Mouse (Mus musculus) gastrocnemius, postnatal 14 days (tissue): ENCODE data around the gene Prrx2. TPM values are rescaled to one million over a fixed set of nuclear protein-coding genes. Genes with fewer than 3 reads are reported as not detected.

ENCODE experiments used
- DNase-seq: peaks from one replicate; pipeline ENCODE4 v3.0.0; 2021; ENCODE audit warnings: mixed read lengths
- intact Hi-C: fragments of 180-260 bp; cut with DNase I; formaldehyde crosslinking; loops from one replicate; pipeline ENCODE4 v1.15.1; 2025; ENCODE audit warnings: low total_unique reads
- total RNA-seq, 2 experiments: library from RNA; stranded (reverse); gene quantifications; 2 replicates each; pipeline ENCODE4 v1.2.3; 2021

Prrx2 gene
- total RNA-seq, 2 experiments from 2014 or later: 2.0 to 3.5 TPM

DNA sequence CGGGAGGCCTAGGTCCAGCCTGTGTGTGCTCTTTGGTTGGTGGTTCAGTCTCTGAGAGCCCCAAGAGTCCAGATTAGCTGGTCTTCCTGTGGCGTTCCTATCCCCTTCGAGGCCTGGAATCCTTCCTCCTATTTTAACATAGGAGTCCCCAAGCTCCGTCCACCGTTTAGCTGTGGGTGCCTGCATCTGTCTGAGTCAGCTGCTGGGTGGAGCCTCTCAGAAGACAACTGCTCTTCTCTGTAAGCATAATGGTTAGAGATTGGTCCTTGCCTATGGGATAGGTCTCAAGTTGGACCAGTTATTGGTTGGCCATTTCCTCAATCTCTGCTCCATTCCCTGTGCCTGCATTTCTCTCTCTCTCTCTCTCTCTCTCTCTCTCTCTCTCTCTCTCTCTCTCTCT, 25.0 kb downstream of the Prrx2 start:
- no peak for DNase-seq
- intact Hi-C loops: no loop called here

DNA sequence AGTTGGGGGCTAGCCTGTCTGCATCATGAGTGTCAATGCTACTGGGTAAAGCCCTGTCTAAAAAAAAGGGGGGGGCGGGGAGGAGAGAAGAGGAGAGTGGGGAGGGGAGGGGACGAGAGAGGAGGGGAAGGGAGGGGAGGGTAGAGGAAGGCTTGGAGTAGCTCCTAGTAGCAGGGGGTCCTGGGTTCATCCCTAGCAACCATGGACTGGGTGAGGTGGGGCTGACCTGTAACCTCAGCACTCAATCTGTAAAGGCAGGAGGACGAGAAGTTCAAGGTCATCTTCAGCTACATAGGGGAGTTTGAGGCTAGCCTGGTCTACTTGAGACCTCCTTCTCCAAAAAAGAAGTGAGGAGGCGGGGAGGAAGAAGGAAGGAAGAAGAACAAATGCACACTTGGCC, 27.3 kb downstream of the Prrx2 start:
- no peak for DNase-seq
- intact Hi-C loops: no loop called here

DNA sequence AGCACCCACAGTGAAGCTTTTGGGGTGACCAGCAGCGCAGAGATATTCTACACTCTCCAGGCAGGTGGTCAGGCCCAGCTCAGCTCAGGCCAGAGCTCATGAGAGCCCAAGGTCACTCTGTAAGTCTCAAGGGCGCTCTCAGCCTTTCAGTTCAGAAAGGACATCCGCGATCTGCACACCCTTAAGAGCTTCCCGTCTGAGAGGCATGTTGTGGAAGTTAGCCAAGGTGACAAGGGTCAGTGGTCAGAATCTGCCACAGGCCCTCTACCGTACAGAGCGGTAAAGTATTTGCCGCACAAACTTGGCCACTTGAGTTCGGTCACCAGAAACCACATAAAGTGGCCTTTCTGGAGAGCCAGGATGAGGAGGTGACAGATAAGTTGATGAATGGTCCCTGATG, 28.8 kb downstream of the Prrx2 start:
- no peak for DNase-seq
- intact Hi-C loops: no loop called here

DNA sequence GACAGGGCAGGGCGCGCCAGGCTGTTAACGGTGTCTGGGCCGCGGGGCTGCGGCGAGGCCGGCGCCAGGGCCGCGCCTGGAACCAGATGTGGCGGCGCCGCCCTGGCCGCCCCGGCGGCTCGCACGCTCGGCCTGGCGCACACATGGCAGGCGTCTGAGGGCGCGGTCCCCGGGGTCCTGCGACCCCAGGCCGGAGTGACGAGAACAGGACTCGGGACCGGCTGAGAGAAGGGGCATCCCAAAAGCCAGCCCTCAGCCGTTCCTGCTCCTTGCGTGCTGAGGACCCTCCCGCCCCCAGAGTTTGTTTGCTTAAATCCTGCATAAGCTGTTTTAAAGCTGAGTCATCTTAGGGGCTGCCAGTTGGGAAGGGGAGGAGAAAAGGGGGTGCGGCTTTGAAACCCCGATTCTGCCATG, 30.2 kb downstream of the Prrx2 start:
- intact Hi-C loops: no loop called here

DNA sequence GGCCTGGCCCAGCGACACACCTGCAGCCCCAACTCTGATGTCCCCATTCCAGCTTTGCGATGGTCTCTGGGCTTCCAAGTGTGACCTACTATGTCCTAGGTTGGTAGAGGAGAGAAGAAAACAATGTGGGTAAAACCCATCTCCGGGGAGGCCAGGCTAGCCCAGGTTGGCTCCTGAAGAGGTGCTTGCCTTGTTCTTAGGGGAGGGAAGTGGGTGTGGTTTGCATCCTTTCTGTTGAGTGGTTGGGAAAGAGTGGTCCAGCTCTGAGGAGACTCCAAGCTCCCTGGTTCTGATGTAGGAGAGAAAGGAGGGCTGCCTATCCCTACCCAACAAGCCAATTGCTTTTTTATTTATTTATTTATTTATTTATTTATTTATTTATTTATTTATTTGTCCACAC, 30.7 kb downstream of the Prrx2 start:
- no peak for DNase-seq
- intact Hi-C loops: no loop called here

More for the DNA sequence above, 30.2 kb downstream of the Prrx2 start:
- peak; percentile 23 for DNase-seq

DNA sequence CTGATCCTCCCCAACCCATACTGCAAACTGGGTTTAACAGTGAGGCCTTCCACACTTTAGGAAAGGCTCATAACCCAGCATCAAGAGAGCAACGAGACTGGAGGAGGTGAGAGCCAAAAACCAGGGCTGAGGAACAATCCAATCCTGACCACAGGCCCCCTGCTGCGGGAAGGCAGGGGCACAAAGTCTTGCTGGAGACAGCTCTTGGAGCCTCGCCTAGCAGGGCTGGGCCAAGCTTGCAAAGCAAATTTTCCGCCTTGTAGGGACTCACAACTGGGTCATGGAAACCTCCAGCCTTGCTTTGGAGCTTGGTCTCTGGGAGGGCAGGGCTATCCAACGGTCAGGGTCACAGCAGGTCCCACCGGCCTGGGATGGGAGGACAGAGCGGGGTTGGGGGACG, 36.1 kb downstream of the Prrx2 start:
- DNase-seq: peak; percentile 65
- intact Hi-C loops: no loop called here

DNA sequence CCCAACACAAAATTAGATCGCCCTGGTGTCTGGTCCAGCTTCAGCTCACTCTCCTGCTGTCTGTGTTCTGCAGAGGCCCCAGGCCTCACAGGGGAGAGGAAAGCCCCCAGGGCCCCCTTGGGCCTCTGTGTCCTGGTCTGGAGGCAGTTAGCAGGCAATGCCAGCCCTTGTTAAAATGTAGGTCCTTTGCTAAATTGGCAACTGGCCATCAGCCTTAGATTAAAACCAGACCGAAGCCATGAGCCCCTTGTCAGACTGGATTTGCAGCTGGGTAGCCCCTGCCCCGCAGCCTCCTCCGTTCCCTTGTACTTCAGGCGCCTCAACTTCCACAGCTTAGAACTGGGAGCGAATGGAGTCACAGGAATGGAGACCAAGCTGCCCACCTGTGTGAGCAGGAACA, 37.9 kb downstream of the Prrx2 start:
- intact Hi-C loops: no loop called here
- DNase-seq: no peak

DNA sequence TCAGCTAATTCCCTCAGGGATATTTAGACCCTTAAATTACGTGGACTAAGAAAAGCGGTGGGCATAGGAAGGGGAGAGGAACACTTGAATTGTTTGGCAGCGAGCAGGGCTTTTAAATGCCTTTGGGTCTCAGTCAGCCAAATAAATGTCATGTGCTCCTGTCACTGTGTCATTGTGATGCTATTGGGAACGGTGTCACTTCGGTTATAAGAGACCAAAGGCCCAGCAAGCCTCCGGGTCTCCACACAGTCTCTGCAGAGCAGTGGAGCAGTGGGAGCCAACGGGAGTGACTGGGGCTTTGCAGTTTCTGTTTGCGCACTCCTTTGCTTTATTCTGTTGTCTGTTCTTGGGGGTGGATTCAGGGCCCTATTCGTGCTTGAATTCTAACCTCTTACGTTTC, 39.7 kb downstream of the Prrx2 start:
- intact Hi-C loops: no loop called here

DNA sequence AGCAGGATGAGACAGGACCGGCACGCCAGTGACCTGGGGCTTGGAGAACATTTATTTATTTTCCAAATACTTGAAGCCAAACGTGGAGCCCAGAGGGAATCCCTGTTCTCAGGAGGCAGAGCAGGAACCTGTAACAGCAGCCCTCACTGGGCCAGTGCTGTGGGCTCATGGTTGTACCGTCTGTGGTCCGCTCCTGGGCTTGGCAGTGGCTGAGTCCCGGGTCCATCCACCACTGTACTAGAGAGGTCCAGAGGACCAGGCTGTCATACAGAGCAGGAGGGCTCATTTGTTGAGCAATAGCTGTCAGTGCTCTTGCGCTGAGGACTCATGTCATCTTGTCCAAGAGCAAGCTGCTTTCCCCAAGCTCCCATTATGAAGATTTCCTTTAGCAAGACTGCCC, 40.3 kb downstream of the Prrx2 start:
- no peak for DNase-seq
- intact Hi-C loops: no loop called here

More for the DNA sequence above, 39.7 kb downstream of the Prrx2 start:
- no peak for DNase-seq

DNA sequence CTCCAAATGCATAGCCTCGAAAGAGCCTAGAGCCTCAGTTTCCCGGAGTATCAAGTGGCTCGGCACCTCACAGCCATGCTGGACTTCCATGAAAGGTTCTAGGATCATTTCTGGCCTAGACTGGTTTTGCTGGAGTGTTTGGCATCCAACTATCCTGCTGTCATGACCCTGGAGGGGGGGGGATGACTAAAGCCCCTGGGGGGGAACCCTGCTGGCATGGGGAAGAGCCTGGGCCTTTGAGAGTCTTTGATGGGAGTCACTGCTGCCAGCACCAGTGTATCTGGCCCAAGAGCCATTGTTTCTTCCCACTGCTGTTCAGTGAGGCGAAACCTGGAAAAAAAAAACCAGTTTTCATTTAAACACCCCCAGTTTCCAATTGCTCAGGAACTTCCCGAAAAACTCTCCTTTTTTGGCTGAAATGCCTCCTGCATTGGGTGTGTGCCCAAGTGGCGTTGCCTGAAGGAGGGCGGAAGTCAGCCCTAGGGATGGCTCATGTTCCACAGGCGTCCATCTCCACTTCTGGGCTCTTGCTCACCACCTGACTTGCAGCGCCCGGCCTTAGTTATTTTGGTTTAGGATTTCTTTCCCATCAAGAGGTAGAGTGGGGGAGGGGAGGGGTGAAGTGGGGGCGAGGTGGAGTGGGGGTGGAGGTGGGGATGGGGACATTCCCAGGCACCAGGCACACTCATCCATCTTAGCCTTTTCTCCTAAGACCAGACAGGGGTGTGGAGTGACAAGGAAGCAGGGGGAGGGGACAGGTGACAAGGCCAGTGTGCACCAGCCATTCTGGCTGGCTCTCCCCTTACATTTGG, 41.1 kb downstream of the Prrx2 start:
- peak; percentile 71 for DNase-seq

DNA sequence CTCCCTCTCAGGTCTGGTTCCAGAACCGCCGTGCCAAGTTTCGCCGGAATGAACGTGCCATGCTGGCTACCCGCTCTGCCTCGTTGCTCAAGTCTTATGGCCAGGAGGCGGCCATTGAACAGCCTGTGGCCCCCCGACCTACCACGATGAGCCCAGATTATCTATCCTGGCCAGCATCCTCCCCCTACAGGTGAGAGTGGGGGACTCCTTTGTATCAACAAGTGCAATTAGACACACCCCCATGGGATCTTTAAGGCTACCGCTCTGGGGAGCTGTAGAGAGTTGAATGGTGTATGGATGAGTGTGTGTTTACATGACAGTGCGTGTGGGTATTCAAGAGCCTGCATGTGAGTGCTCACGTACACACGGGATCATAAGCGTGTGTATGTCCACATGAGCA, 44.7 kb downstream of the Prrx2 start:
- intact Hi-C loops: no loop called here

More for the DNA sequence above, 41.1 kb downstream of the Prrx2 start:
- intact Hi-C loops: no loop called here

DNA sequence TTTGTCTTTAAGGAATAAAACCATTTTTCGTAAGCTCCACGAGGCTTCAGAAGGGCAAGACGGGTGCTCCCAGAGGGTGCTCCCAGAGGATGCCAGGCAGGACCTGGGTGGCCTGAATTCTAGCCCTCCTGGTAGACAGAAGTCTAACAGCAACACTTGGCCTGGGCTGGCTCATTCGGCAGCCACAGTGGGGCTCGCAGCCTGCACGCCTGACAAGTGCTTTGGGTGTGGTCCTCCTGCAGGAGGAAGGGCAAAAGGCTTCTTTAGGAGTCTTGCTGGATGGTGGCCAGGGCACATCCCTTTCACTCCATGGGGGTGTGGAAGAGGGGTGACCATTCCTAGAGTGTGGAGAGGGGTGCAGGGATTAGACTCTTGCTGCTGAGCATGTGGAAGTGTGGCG, 46.4 kb downstream of the Prrx2 start:
- intact Hi-C loops: no loop called here
- no peak for DNase-seq

More for the DNA sequence above, 44.7 kb downstream of the Prrx2 start:
- no peak for DNase-seq

DNA sequence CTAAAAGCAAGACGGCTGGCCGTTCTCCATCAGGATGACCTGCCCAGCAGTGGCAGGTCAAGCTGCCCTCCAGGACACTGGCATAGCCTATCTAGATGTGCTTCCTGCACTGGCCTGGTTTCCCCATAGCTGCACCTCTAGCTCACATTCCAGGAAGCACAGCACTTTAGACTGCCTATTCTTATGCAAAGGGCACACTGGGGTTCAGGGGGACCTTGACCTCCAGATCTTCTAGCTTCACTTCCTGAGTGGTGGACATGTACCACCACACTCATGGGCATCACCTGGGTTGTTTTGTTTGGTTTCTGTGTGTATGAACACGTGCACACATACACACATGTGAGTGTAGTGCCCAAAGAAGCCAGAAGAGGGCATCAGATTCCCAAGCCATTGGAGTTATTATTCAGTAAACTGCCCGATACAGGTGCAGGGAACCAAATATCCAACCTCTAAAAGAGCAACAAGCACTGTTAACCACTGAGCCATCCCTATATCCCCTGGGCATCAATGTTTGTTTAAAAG, 50.1 kb downstream of the Prrx2 start:
- DNase-seq: no peak
- intact Hi-C loops: no loop called here

DNA sequence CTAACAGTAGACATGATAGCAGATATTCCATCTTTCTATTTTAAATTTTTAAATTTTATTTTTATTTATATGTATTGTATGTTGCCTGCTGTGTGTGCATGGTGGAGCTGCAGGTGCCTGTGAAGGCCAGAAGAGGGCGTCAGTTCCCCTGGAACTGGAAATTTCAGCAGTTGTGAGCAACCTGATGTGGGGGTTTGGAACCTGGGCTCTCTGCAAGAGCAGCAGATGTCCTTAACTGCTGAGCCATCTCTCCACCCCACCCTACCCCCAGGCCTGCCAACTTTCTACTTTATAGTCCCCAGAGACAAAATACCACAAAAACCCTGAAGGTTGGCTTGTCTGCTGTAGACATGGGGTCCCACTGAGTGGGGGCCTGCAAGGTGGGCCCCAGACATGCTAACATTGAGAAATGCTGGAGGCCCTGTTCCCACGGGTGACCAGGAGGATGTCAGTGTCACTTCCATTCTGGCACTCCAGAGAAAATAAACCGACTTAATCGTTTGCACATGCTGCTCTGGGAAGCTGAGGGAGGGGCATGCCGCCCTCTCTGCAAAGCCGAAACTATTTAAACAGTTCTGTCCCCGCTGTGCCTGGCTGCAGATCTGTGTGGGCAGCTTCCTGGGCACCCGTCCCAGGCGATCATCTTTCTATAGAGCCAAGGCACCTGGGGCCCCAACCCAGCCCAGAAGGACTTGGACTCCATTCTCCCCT, 50.8 kb downstream of the Prrx2 start:
- peak; percentile 74 for DNase-seq
- intact Hi-C loops: no loop called here

DNA sequence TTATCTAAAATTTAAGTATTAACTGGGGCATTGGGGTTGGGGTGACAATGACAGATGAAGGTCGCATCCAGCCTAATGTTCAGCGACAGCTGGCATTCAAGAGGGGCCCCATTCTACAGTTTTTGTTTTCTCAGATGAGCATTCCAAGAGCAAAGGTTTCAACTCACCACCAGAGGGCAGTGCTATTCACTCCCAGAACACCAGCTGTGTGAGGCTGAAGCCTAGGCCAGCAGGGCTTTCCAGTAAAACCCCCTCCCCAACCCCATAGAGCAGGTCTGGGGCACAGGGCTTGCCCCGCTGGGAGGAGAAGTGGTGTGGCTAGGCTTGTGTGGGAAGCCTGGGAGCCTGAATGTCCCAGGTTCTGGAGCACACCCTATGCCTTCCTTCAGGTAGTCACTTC, 56.2 kb downstream of the Prrx2 start:
- peak; percentile 41 for DNase-seq
- intact Hi-C loops: loop anchor here (2.0 kb wide), 1 partner anchor 44 kb away; no protein-coding TSS in a partner anchor

DNA sequence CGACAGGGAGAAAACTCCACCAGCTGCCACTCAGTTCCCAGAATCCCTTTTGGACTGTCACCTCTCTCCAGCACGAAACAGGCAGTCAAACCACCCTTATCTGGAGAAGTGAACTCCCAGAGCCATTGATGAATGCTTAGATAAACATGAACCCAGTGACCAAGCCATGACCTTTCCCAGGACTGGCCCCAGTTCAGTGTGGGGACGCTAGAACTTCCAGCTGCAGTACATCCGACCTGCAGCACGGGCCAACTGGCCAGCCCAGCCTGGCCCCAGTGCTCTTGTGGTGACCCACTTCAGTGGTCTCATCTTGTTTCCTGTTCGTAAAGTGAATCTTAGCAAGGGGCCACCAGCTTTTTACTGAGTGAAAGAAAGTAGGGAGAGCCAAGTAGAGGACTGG, 58.6 kb downstream of the Prrx2 start:
- DNase-seq: peak; percentile 45
- intact Hi-C loops: no loop called here

DNA sequence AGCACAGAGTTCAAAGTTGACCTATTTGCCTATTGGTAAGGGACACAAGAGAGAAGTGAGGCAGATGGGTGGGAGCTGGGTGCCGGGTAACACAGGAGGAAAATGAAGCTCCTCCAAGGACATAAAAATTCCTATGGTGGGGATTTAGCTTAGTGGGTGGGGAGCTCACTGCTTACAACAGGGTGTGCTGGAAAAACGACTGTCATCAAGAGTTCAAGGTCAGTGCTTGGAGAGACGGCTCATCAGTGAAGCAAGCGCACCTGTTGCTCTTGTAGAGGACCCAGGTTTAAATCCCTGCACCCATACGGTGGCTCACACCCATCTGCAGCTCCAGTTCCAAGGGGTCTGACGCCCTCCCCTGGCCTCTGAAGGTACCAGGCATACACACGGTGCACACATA, 59.2 kb downstream of the Prrx2 start:
- intact Hi-C loops: no loop called here

DNA sequence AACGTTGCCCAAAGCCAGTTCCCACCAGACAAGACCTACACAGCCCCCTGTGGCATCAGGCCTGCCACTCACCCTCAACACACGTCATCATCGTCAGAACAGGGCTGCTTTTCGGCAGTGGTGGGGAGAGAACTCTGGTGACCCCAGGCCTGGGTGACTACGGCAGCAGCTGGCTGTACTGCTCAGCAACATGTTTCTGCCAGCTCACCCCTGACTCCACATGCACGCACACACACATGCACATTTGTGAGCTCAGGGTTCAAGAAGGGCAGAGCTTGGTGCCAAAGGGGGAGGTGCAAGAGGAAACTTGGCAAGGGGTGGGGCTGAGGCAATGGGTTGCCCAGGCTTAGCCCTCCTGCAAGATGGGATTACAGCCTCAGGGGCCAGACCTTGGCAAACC, 62.5 kb downstream of the Prrx2 start:
- DNase-seq: no peak
- intact Hi-C loops: no loop called here

More for the DNA sequence above, 59.2 kb downstream of the Prrx2 start:
- DNase-seq: no peak

DNA sequence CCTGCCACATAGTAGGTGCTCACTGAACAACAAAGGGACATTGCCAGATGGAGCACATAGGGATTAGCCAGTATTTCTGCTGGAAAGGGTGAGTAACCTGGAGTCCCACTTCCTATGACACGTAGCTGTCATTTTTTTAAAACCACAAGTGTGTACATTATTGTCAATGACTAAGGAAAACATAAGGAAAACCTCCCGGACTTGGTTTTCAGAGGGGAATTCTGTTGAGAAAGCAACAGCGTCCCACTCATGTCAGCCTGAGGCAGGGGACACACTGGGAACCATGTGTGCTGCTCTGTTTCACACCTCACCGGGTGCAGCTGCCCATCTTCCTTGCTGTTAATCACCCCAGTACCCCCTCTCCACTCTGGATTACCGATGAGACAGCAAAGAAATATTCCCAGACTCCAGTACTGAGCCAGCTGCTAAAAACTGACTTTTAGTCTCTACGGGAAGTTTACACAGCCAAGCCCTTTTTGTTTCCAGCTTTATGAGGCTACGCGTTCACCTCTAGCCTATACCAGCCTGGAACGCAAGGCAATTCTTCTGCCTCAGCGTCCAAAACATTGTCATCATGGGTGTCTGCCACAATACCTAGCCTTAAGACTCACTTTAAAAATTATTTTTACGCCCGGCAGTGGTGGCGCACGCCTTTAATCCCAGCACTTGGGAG, 64.8 kb downstream of the Prrx2 start:
- DNase-seq: no peak
- intact Hi-C loops: no loop called here

DNA sequence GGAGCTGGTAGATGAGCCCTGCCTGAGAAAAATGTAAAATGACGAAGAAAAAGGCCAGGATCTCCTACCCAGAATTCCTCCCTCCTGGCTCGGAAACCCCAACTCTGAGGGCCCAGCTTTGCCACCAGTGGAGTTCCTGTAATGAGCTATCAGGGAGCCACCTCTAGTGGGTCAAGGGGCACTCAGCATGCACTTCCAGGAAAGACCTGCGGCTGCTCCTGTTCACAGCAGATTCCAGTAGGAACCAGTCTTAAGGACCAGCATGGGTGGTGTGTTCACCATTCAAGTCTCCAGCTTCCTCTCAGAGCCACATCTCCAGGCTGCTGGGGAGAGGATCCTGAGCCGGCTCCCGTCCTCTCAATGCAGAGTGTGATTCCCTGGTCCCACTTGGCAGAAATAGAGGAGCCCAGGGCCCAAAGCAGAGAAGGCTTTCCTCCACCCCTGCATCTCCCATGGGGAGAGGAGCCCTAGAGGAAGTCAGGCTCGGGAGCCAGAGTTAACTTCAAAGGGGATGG, 66.9 kb downstream of the Prrx2 start:
- DNase-seq: no peak
- intact Hi-C loops: no loop called here
